Mouse (Mus musculus) stomach, embryonic 14.5 days (tissue): ENCODE data around the gene AI467606. TPM values are rescaled to one million over a fixed set of nuclear protein-coding genes. Genes with fewer than 3 reads are reported as not detected.

Source experiments
- ATAC-seq: fragments of 200-750 bp; cut with Nextera tagmentation; 2 replicates; pipeline ENCODE4 v1.8.0; 2017; ENCODE audit warnings: low read depth, moderate TSS enrichment; ENCODE audit not compliant: insufficient number of reproducible peaks, insufficient read depth, low FRiP score
- H3K27ac ChIP-seq: fragments of 300-500 bp; sonication (generic); 2 replicates; pipeline ENCODE4 v1.5.1; 2014; ENCODE audit warnings: mild to moderate bottlenecking, low read length, moderate library complexity, mixed read lengths
- H3K27me3 ChIP-seq: fragments of 300-500 bp; sonication (generic); 2 replicates; pipeline ENCODE4 v1.6.1; 2014; ENCODE audit warnings: low read length, control low read depth, mixed read lengths; ENCODE audit not compliant: control insufficient read depth, insufficient read depth
- H3K36me3 ChIP-seq: fragments of 300-500 bp; sonication (generic); 2 replicates; pipeline ENCODE4 v1.6.1; 2014; ENCODE audit warnings: mild to moderate bottlenecking, control low read depth, low read length, moderate library complexity, mixed read lengths; ENCODE audit not compliant: control insufficient read depth, insufficient read depth
- H3K4me1 ChIP-seq: fragments of 300-500 bp; sonication (generic); 2 replicates; pipeline ENCODE4 v1.6.1; 2014; ENCODE audit warnings: low read length, control low read depth, mixed read lengths; ENCODE audit not compliant: control insufficient read depth, insufficient read depth
- H3K4me2 ChIP-seq: fragments of 300-500 bp; sonication (generic); replicated peaks from 2 replicates; pipeline ENCODE4 v1.6.1; 2014; ENCODE audit warnings: low read depth, low read length, control low read depth
- H3K4me3 ChIP-seq: fragments of 300-500 bp; sonication (generic); 2 replicates; pipeline ENCODE4 v1.5.1; 2014; ENCODE audit warnings: low read depth, low read length, control low read depth
- H3K9ac ChIP-seq: fragments of 300-500 bp; sonication (generic); replicated peaks from 2 replicates; pipeline ENCODE4 v1.6.1; 2014; ENCODE audit warnings: low read depth, mild to moderate bottlenecking, control low read depth, low read length, moderate library complexity, mixed read lengths
- H3K9me3 ChIP-seq: fragments of 300-500 bp; sonication (generic); 2 replicates; pipeline ENCODE4 v1.6.1; 2016; ENCODE audit warnings: low read depth, low read length, control low read depth; ENCODE audit not compliant: control insufficient read depth
- WGBS: fragments of 180-500 bp; shearing (Covaris S2); extraction: QIAGEN DNeasy Blood & Tissue Kit; methylation state at CpG from one replicate; pipeline ENCODE4 v1.1.7; 2014; 5-methylcytosine and 5-hydroxymethylcytosine counted together
- microRNA-seq: library from miRNA; unstranded; fragments of <30 nt; microRNA quantifications from one replicate; pipeline ENCODE4, GENCODE M21; 2016
- polyA plus RNA-seq: library from polyadenylated mRNA; unstranded; fragments of >200 nt; fragmentation: Nextera tagmentation; extraction: Ambion mirVana; gene quantifications from 2 replicates; pipeline ENCODE4 v1.2.1, GENCODE M21; 2014

AI467606 gene
- polyA plus RNA-seq, 1 experiment from 2014 or later = 5.3 TPM

DNA sequence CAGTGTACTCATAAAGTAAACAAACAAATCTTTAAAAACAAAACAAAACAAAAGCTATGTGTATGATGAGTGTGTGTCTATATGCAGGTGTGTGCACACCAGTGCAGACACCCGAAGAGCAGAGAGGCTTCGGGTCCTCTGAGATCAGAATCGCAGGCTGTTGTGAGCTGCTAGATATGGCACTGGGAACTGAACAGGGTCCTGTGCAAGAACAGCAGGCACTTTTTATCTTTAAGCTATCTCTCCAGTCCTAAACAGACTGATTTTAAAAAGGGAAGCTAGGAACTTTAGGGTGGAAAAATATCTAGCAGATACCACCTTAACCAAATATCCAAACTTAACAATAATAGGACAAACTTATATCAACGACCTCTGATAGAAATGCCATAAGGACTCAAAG lies 51.5 kb downstream of the AI467606 start:
- no peak for ATAC-seq
- 91% methylated on average over 4 of the region's 4 CpGs for WGBS
- no peaks in the 10 kb centered on the region for H3K27me3 ChIP-seq
- H3K9ac ChIP-seq = no peak overlapping the region
- H3K27ac ChIP-seq = no peak overlapping the region
- no peaks in the 10 kb centered on the region for H3K9me3 ChIP-seq
- H3K4me3 ChIP-seq = no peak overlapping the region
- no peak overlapping the region for H3K4me2 ChIP-seq
- H3K4me1 ChIP-seq = no peaks in the 10 kb centered on the region
- no peaks in the 10 kb centered on the region for H3K36me3 ChIP-seq

Small RNA genes within 50 kb of the gene (microRNA-seq; reads per million reads assigned to microRNA genes)
- gene Gm44343 = not detected

Other genes starting within 250 kb of the AI467606 start
- gene Doc2a, start 243.9 kb upstream of the AI467606 start, polyA plus RNA-seq = 0.75 and 2.0 TPM in 2 replicates
- 20.2 and 21.2 TPM in 2 replicates for gene Hirip3, start 229.4 kb upstream of the AI467606 start, polyA plus RNA-seq
- 78.2 and 80.3 TPM in 2 replicates for gene Ino80e, start 229.0 kb upstream of the AI467606 start, polyA plus RNA-seq
- gene Taok2, start 206.7 kb upstream of the AI467606 start, polyA plus RNA-seq = 28.0 and 30.2 TPM in 2 replicates
- 29.5 and 33.4 TPM in 2 replicates for gene Tmem219, start 168.4 kb upstream of the AI467606 start, polyA plus RNA-seq
- 14.7 and 16.1 TPM in 2 replicates for gene Kctd13, start 162.5 kb upstream of the AI467606 start, polyA plus RNA-seq
- 0.35 and 0.36 TPM in 2 replicates for gene Asphd1, start 141.8 kb upstream of the AI467606 start, polyA plus RNA-seq
- 2.9 and 3.6 TPM in 2 replicates for gene Sez6l2, start 140.8 kb upstream of the AI467606 start, polyA plus RNA-seq
- 96.8 and 106 TPM in 2 replicates for gene Cdipt, start 115.4 kb upstream of the AI467606 start, polyA plus RNA-seq
- gene Cdiptos, start 115.3 kb upstream of the AI467606 start, polyA plus RNA-seq = 1.6 and 2.8 TPM in 2 replicates
- 11.4 and 12.4 TPM in 2 replicates for gene Mvp, start 76.7 kb upstream of the AI467606 start, polyA plus RNA-seq
- gene Pagr1b, start 74.9 kb upstream of the AI467606 start, polyA plus RNA-seq = not detected in 2 replicates
- gene Pagr1a, start 74.0 kb upstream of the AI467606 start, polyA plus RNA-seq = 13.9 and 55.8 TPM in 2 replicates
- 32.8 and 68.9 TPM in 2 replicates for gene Gm42742, start 70.3 kb upstream of the AI467606 start, polyA plus RNA-seq
- 15.5 and 16.0 TPM in 2 replicates for gene Prrt2, start 70.1 kb upstream of the AI467606 start, polyA plus RNA-seq
- 50.3 and 54.5 TPM in 2 replicates for gene Maz, start 64.3 kb upstream of the AI467606 start, polyA plus RNA-seq
- gene Kif22, start 48.9 kb upstream of the AI467606 start, polyA plus RNA-seq = 116 and 117 TPM in 2 replicates
- gene Zg16, start 4.0 kb upstream of the AI467606 start, polyA plus RNA-seq = not detected in 2 replicates
- 1.4 and 2.2 TPM in 2 replicates for gene Qprt, start 30.9 kb downstream of the AI467606 start, polyA plus RNA-seq
- 0.31 and 0.33 TPM in 2 replicates for gene Spn, start 46.5 kb downstream of the AI467606 start, polyA plus RNA-seq
- 44.6 and 49.5 TPM in 2 replicates for gene Cd2bp2, start 104.7 kb downstream of the AI467606 start, polyA plus RNA-seq
- 15.1 and 18.7 TPM in 2 replicates for gene Tbc1d10b, start 117.1 kb downstream of the AI467606 start, polyA plus RNA-seq
- 9.7 TPM in 2 replicates for gene Mylpf, start 117.5 kb downstream of the AI467606 start, polyA plus RNA-seq
- 22.9 and 24.4 TPM in 2 replicates for gene Zfp553, start 141.7 kb downstream of the AI467606 start, polyA plus RNA-seq
- gene Sept1, start 141.8 kb downstream of the AI467606 start, polyA plus RNA-seq = 14.9 and 16.5 TPM in 2 replicates
- gene Zfp771, start 152.9 kb downstream of the AI467606 start, polyA plus RNA-seq = 54.9 and 55.2 TPM in 2 replicates
- gene Dctpp1, start 169.3 kb downstream of the AI467606 start, polyA plus RNA-seq = 175 and 202 TPM in 2 replicates
- 97.3 and 114 TPM in 2 replicates for gene Sephs2, start 182.7 kb downstream of the AI467606 start, polyA plus RNA-seq
- gene Itgal, start 204.9 kb downstream of the AI467606 start, polyA plus RNA-seq = 0.91 and 1.0 TPM in 2 replicates